Mouse (Mus musculus) forebrain, embryonic 15.5 days (tissue): ENCODE data around the gene Dkkl1. TPM values are rescaled to one million over a fixed set of nuclear protein-coding genes. Genes with fewer than 3 reads are reported as not detected.
A peak's percentile ranks its signal among the peaks of the same experiment; 100 is the strongest.
"Not testable (repeated sequence)": the region's sequence is repeated elsewhere in the genome, so short reads cannot be mapped to it uniquely, and the experiment has no call there.

ENCODE experiments used
- ATAC-seq: fragments of 200-750 bp; cut with Nextera tagmentation; replicated peaks from 2 replicates; pipeline ENCODE4 v1.8.0; 2017; ENCODE audit warnings: mild to moderate bottlenecking, moderate TSS enrichment, moderate library complexity
- H3K27ac ChIP-seq: fragments of 300-500 bp; sonication (generic); replicated peaks from 2 replicates; pipeline ENCODE4 v1.5.1; 2015; ENCODE audit warnings: mild to moderate bottlenecking, inconsistent platforms
- H3K27me3 ChIP-seq: fragments of 300-500 bp; sonication (generic); 2 replicates; pipeline ENCODE4 v1.6.1; 2015; ENCODE audit warnings: inconsistent platforms
- H3K36me3 ChIP-seq: fragments of 300-500 bp; sonication (generic); 2 replicates; pipeline ENCODE4 v1.6.1; 2015; ENCODE audit warnings: mild to moderate bottlenecking, inconsistent platforms
- H3K4me1 ChIP-seq: fragments of 300-500 bp; sonication (generic); 2 replicates; pipeline ENCODE4 v1.6.1; 2015; ENCODE audit warnings: inconsistent platforms
- H3K4me2 ChIP-seq: fragments of 300-500 bp; sonication (generic); replicated peaks from 2 replicates; pipeline ENCODE4 v1.6.1; 2015; ENCODE audit warnings: mild to moderate bottlenecking, inconsistent platforms
- H3K4me3 ChIP-seq: fragments of 300-500 bp; sonication (generic); 2 replicates; pipeline ENCODE4 v1.5.1; 2015; ENCODE audit warnings: mild to moderate bottlenecking, inconsistent platforms
- H3K9ac ChIP-seq: fragments of 300-500 bp; sonication (generic); replicated peaks from 2 replicates; pipeline ENCODE4 v1.6.1; 2015; ENCODE audit warnings: mild to moderate bottlenecking, inconsistent platforms
- H3K9me3 ChIP-seq: fragments of 300-500 bp; sonication (generic); 2 replicates; pipeline ENCODE4 v1.6.1; 2016; ENCODE audit warnings: inconsistent platforms
- WGBS: fragments of 180-500 bp; shearing (Covaris S2); methylation state at CpG from one replicate; pipeline ENCODE4 v1.1.7; 2015; ENCODE audit warnings: mixed read lengths; 5-methylcytosine and 5-hydroxymethylcytosine counted together
- polyA plus RNA-seq: library from polyadenylated mRNA; unstranded; fragments of >200 nt; fragmentation: Nextera tagmentation; extraction: Ambion mirVana; gene quantifications from 2 replicates; pipeline ENCODE4 v1.2.1, GENCODE M21; 2015

The Dkkl1 gene
- polyA plus RNA-seq, 1 experiment from 2014 or later, result 1.4 TPM

DNA sequence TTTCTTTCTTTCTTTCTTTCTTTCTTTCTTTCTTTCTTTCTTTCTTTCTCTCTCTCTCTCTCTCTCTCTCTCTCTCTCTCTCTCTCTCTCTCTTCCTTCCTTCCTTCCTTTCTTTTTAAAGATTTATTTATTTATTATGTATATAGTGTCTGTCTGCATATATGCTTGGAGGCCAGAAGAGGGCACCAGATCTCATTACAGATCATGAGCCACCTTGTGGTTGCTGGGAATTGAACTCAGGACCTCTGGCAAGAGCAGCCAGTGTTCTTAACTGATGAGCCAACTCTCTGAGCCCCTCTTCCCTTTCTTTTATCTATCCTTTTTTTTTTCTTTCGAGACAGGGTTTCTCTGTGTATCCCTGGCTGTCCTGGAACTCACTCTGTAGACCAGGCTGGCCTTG lies 38.2 kb downstream of the Dkkl1 start:
- H3K4me1 ChIP-seq, result peaks cover 17% of the 10 kb centered on the region
- not testable (repeated sequence) for H3K36me3 ChIP-seq, H3K27ac ChIP-seq, H3K4me3 ChIP-seq, H3K9me3 ChIP-seq, ATAC-seq, H3K9ac ChIP-seq, H3K4me2 ChIP-seq
- peaks cover 83% of the 10 kb centered on the region for H3K27me3 ChIP-seq
- 73% methylated on average over 1 of the region's 1 CpGs for WGBS

DNA sequence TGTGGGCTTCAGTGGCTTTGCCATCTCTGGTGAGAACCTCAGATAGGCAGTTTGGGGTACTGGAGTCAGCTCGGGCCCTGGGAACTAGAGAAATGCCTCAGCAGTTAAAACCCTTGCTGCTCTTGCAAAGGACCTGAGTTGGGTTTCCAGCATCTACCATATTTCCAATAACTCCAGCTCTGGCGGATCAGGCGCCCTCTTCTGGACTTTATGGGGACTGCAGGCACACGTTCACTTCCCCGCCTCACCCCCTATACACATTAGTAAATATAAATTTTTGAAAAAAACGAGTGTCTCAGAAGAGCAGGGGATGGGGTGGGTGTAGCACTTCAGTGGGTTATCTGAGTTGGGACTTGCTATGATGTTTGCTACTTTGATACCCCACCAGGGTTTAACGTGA lies 39.0 kb downstream of the Dkkl1 start:
- Histone ChIP-seq H3K9ac (no peak overlapping the region), H3K27me3 (peaks cover 82% of the 10 kb centered on the region), H3K9me3 (no peaks in the 10 kb centered on the region), H3K36me3 (no peaks in the 10 kb centered on the region), H3K4me2 (no peak overlapping the region), H3K27ac (no peak overlapping the region), H3K4me3 (no peak overlapping the region), H3K4me1 (peaks cover 25% of the 10 kb centered on the region)
- no peak for ATAC-seq
- 65% methylated on average over 7 of the region's 7 CpGs for WGBS

DNA sequence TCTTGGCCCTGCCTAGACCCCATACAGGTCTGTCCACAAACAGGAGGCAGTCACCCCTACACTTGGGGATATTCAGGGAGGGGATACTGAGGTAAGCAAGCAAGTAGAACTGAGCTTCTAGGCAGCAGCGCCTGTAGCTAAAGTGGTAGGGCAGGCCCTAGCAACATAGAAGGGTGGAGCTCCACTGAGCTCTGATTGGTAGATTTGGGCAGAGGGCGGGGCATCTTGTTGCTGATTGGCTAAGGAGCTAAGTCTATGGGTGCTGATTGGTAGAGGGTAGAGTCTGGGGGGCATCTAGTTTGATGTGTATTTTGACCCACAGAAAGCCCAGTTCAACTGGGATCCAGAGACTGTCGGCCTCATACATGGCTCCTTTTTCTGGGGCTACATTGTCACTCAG lies 42.5 kb downstream of the Dkkl1 start:
- H3K36me3 ChIP-seq, result no peaks in the 10 kb centered on the region
- peaks cover 26% of the 10 kb centered on the region for H3K4me1 ChIP-seq
- peaks cover 78% of the 10 kb centered on the region for H3K27me3 ChIP-seq
- no peaks in the 10 kb centered on the region for H3K9me3 ChIP-seq
- H3K4me3 ChIP-seq, result no peak overlapping the region
- H3K27ac ChIP-seq, result no peak overlapping the region
- H3K4me2 ChIP-seq, result no peak overlapping the region
- no peak overlapping the region for H3K9ac ChIP-seq
- ATAC-seq, result no peak
- 89% methylated on average over 3 of the region's 3 CpGs for WGBS

DNA sequence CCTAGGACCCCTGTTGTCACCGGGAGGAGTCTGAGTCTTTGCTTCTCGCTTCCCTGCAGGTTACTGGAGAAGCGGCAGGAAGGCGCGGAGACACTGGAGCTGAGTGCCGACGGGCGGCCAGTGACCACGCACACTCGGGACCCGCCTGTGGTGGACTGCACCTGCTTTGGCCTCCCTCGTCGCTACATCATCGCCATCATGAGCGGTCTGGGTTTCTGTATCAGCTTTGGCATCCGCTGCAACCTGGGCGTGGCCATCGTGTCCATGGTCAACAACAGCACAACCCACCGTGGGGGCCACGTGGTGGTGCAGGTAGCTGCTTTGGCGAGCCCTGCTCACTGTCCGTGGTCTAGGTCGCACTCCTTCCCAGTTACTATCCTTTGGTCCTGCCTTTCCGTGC lies 43.3 kb downstream of the Dkkl1 start:
- WGBS, result 4% methylated on average over 24 of the region's 24 CpGs
- no peak for ATAC-seq
- 0 out of 2 replicates have a peak overlapping the region, but pooled peaks have one; percentile 0 for H3K9ac ChIP-seq

DNA sequence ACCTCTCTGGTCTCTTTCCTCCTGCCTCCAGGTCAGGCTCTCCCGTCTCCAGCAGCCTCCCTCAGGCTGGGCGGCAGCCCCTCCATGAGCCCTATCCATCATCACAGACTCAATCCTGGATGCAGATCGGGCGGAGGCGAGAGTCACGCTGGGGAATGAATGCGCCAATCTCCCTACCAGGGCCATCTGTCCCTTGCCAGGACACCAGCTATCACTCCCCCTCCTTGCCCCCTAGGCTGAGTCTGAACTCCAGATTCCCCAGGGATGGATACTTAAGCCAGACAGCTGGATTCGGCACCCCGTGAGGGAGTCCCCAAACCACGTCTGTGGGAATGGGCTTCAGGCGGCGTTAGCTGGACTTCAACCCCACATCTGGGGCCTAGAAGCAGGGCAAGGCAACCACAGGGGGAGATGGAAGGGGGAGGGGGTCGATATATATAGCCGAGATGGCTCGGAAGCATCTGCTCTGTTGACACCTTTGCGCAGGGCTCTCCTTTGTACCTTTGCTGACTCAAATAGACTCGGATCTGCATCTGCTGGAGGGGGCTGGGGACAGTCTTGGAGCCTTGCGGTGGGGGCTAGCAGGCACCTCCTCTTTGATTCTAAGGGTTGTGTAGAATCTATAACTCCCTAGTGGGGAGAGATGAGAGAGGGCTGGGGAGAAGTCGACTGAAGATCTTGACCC lies 44.0 kb downstream of the Dkkl1 start:
- WGBS, result 1% methylated on average over 19 of the region's 19 CpGs

More for the DNA sequence above, 43.3 kb downstream of the Dkkl1 start:
- peak overlapping the region; percentile 6 for H3K4me3 ChIP-seq
- peaks cover 75% of the 10 kb centered on the region for H3K27me3 ChIP-seq
- no peak overlapping the region for H3K27ac ChIP-seq
- H3K36me3 ChIP-seq, result no peaks in the 10 kb centered on the region
- H3K4me1 ChIP-seq, result peaks cover 30% of the 10 kb centered on the region
- peak overlapping the region; percentile 38 for H3K4me2 ChIP-seq
- no peaks in the 10 kb centered on the region for H3K9me3 ChIP-seq

DNA sequence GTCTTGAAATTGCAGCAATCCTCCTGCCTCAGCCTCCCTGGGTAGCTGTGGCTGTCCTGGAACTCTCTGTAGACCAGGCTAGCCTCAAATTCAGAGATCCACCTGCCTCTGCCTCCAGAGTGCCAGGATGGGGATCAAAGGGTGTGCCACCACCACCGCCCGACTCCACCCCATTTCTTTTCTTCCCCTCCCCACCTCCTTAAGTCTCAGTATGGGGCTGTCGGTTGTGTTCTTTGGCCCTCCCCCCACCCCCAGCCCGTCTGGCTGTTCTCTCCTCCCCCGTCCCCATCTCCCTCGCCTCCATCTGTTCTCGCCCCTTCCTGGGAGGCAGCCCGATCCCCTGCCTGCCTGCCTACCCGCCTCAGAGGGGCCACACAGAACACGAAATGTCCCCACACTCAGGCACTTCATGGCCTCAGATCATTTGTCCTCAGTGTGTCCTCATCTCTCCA lies 45.0 kb downstream of the Dkkl1 start:
- 0 out of 2 replicates have a peak, but pooled peaks have one; percentile 12 for ATAC-seq
- Histone ChIP-seq H3K4me1 (peaks cover 42% of the 10 kb centered on the region), H3K9ac (no peak overlapping the region), H3K27ac (peak overlapping the region; percentile 46), H3K4me3 (peak overlapping the region; percentile 27; the same call in 1 of the 2 replicates), H3K9me3 (no peaks in the 10 kb centered on the region), H3K27me3 (peaks cover 77% of the 10 kb centered on the region), H3K36me3 (no peaks in the 10 kb centered on the region), H3K4me2 (peak overlapping the region; percentile 38)
- 21% methylated on average over 10 of the region's 10 CpGs for WGBS

More for the DNA sequence above, 44.0 kb downstream of the Dkkl1 start:
- peaks cover 33% of the 10 kb centered on the region for H3K4me1 ChIP-seq
- ATAC-seq, result 0 out of 2 replicates have a peak, but pooled peaks have one; percentile 31
- peaks cover 82% of the 10 kb centered on the region for H3K27me3 ChIP-seq
- peak overlapping the region; percentile 46 for H3K27ac ChIP-seq
- H3K4me2 ChIP-seq, result peak overlapping the region; percentile 38
- no peaks in the 10 kb centered on the region for H3K9me3 ChIP-seq
- peak overlapping the region; percentile 27 for H3K4me3 ChIP-seq
- H3K36me3 ChIP-seq, result no peaks in the 10 kb centered on the region
- 0 out of 2 replicates have a peak overlapping the region, but pooled peaks have one; percentile 23 for H3K9ac ChIP-seq

DNA sequence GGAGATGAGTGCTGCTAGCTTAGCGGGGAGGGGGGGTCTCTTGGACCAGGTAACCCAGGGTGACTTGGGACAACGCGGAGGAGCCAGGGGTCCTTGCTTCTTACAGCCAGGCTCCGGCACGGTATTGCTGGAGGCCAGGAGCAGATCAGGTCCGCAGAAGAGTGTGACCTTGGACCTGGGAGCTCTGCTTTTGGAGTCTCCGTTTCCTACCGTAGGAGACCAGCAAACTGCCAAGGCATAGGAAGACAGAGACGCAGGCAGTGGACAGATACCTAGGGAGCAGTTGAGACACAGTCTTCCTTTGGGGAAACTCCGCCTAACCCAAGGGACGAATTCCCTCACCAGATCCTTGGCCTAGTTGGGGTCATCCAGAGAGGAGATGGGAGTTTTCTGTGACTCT lies 46.2 kb downstream of the Dkkl1 start:
- H3K27me3 ChIP-seq, result peaks cover 67% of the 10 kb centered on the region
- H3K27ac ChIP-seq, result 0 out of 2 replicates have a peak overlapping the region, but pooled peaks have one; percentile 9
- H3K4me2 ChIP-seq, result peak overlapping the region; percentile 55
- ATAC-seq, result no peak
- H3K9me3 ChIP-seq, result no peaks in the 10 kb centered on the region
- peak overlapping the region; percentile 49 for H3K4me3 ChIP-seq
- WGBS, result 39% methylated on average over 11 of the region's 11 CpGs
- peaks cover 48% of the 10 kb centered on the region for H3K4me1 ChIP-seq
- no peak overlapping the region for H3K9ac ChIP-seq
- no peaks in the 10 kb centered on the region for H3K36me3 ChIP-seq

DNA sequence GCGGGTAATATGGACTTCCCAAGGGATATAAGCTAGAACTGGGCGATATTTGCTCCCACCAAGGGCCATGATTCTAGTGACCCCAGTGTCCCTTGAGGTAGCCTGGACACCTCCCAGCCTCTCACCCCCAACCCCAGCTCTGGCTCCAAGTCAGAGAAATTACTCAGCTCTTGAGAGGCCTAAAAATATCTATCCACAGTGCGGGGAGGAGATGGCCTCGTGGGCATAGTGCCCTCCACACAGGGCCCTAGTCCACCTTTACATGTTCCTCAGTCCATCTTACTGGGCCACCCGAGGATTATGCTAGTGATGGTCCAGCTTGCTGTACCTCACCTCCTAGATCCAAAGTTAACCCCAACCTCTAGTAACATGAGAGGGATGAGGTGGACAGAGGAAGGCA lies 47.1 kb downstream of the Dkkl1 start:
- no peak for ATAC-seq
- 0 out of 2 replicates have a peak overlapping the region, but pooled peaks have one; percentile 27 for H3K27ac ChIP-seq
- H3K36me3 ChIP-seq, result no peaks in the 10 kb centered on the region
- H3K9me3 ChIP-seq, result no peaks in the 10 kb centered on the region
- H3K9ac ChIP-seq, result peak overlapping the region; percentile 52; the same call in 1 of the 2 replicates
- H3K4me2 ChIP-seq, result peak overlapping the region; percentile 55
- peaks cover 60% of the 10 kb centered on the region for H3K27me3 ChIP-seq
- H3K4me3 ChIP-seq, result peak overlapping the region; percentile 49
- 59% methylated on average over 5 of the region's 5 CpGs for WGBS
- peaks cover 48% of the 10 kb centered on the region for H3K4me1 ChIP-seq

DNA sequence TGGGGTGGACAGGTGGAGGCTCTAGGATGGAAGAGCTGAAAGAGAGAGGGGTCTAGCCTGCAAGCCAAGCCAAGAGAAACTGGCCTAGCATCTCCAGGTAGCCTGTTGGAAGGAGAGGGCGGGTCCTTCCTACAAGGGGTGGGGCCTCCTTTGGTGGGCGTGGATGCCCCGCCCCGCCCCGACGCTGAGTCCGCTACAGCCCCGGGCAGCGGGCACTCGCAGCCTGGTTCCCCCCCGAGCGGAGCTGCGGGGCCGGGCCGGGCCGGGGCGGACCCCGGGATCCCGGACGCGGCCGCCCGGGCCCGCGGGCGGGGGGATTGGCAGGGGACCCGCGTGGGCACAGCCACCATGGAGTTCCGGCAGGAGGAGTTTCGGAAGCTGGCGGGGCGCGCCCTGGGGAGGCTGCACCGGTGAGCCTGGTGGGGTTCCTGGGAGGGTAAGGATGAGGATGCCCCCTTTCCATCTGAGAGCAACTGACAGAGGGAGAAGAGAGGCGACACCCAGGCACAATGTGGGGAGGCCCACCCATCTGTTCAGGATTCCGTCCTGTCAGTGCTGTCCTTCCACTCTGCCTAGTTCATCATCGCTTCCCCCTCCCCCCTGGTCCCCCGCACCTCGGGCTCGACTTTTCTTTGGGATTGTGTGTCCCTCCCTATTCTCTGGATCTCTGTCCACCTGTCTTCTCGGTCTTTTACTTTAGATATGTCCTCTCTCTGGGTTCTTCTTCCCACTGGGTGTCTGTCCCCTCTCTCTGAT lies 48.0 kb downstream of the Dkkl1 start, which contains the start of gene Slc17a7:
Slc17a7 (plus strand) TSS at position 215 of the 756 bp plus-strand sequence.
- no peak for ATAC-seq
- Histone ChIP-seq H3K27me3 (peaks cover 51% of the 10 kb centered on the region), H3K4me1 (peaks cover 48% of the 10 kb centered on the region), H3K4me3 (peak within 1 kb of the TSS; percentile 49), H3K9me3 (no peaks in the 10 kb centered on the region), H3K9ac (peak within 1 kb of the TSS; percentile 52), H3K4me2 (peak within 1 kb of the TSS; percentile 55), H3K36me3 (no peaks in the 10 kb centered on the region), H3K27ac (peak within 1 kb of the TSS; percentile 27; the same call in 1 of the 2 replicates)
- WGBS, result 1% methylated on average over 40 of the region's 41 CpGs

DNA sequence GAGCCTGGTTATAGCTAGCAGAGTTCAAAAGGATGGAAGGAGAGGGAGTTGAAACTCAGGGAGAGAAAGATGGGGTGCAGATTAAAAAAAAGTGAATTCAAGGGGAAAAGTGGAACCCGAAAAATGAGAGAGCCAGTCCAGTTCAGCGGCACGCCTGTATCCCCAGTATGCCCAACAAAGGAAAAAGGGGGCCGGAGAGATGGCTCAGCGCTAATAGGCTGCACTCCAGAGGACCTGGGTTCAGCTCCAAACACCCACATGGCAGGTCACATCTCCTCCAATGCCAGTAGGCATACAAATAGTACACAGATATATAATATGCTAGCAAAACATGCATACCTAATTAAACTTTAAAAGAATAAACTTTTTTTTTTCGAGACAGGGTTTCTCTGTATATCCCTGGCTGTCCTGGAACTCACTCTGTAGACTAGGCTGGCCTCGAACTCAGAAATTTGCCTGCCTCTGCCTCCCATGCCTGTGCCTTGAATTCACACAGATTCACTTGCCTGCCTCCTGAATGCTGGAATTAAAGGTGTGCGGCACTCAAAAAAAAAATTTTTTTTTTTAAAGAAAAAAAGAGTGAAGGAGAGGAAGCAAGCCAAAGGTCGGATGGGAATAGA lies 48.8 kb downstream of the Dkkl1 start:
- Histone ChIP-seq H3K4me3 (peak overlapping the region; percentile 49; the same call in 1 of the 2 replicates), H3K4me2 (no peak overlapping the region), H3K9ac (no peak overlapping the region), H3K36me3 (0 out of 2 replicates have a peak, but pooled peaks cover 2% of the 10 kb centered on the region), H3K9me3 (no peaks in the 10 kb centered on the region), H3K27ac (no peak overlapping the region), H3K4me1 (peaks cover 40% of the 10 kb centered on the region), H3K27me3 (peaks cover 45% of the 10 kb centered on the region)
- WGBS, result 70% methylated on average over 9 of the region's 9 CpGs
- ATAC-seq, result no peak

DNA sequence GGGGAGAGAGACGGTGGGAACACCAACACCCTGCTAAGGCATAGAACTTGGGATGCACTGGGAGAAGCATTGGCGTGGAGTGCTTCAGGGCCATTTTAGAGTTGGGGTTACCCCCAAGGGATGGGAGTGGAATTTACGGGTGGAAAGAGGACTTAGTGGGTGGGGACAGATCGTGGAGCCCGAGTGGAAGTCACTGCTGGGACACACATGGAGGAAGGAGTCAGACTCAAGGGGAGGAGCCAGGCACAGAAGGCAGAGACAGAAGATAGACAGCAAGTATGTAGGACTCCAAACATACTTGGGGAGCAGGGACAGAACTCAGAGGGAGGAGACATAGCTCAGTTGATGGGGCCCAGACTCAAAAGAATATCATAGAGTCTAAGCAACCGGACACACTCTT lies 49.4 kb downstream of the Dkkl1 start:
- peak overlapping the region; percentile 32 for H3K4me3 ChIP-seq
- H3K4me2 ChIP-seq, result peak overlapping the region; percentile 44
- no peak for ATAC-seq
- WGBS, result 23% methylated on average over 6 of the region's 6 CpGs
- H3K27me3 ChIP-seq, result peaks cover 40% of the 10 kb centered on the region
- H3K4me1 ChIP-seq, result peaks cover 34% of the 10 kb centered on the region
- no peak overlapping the region; the same call in 1 of the 2 replicates for H3K9ac ChIP-seq
- 0 out of 2 replicates have a peak, but pooled peaks cover 2% of the 10 kb centered on the region for H3K36me3 ChIP-seq
- no peaks in the 10 kb centered on the region for H3K9me3 ChIP-seq
- H3K27ac ChIP-seq, result peak overlapping the region; percentile 26
